Mouse (Mus musculus) right cerebral cortex, adult 2 months (tissue): ENCODE measurements at regions not wholly inside any gene's neighbourhood (a gene's known extent, or its start where the extent isn't known, plus 50 kb on each side); places are given as distances from the start of the nearest gene placed in this dataset.

Experiments used
- DNase-seq, 2 experiments: peaks; one replicate each; pipeline ENCODE4 v3.0.0; 2021 to 2022; ENCODE audit warnings: low spot score in 2 of 2

- no peak for DNase-seq
Measured at GRCm38 (mm10) chr14:79929451-79929850, 54.4 kb upstream of the Olfm4 start.

GRCm38 (mm10) chr14:79927161-79927560 lies 56.7 kb upstream of the Olfm4 start:
- DNase-seq: no peak

- DNase-seq: peak; percentile 13 to 14
Measured at GRCm38 (mm10) chr14:79916960-79917848, 66.7 kb upstream of the Olfm4 start.

DNA sequence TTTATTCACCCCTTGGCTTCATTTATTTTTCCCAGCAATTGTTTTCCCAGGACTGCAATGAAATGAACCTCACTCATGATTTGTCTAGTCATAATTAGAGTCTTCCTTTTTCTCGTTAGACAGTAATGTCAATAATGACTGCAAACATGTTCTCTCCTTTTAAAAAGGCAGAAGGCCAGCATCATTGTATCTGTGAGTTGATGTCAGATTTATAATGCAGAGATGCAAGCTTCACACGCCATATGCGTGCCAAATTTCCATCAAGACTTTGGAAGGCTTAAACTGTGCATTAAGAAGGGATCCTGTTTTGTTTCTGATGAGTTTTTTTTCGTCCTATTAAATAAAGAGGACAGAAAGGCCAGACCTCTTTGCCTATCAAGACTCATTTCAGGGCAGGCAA lies 68.9 kb upstream of the Olfm4 start:
- DNase-seq: no peak

- no peak for DNase-seq
Measured at GRCm38 (mm10) chr14:79913315-79913714, 70.6 kb upstream of the Olfm4 start.

DNA sequence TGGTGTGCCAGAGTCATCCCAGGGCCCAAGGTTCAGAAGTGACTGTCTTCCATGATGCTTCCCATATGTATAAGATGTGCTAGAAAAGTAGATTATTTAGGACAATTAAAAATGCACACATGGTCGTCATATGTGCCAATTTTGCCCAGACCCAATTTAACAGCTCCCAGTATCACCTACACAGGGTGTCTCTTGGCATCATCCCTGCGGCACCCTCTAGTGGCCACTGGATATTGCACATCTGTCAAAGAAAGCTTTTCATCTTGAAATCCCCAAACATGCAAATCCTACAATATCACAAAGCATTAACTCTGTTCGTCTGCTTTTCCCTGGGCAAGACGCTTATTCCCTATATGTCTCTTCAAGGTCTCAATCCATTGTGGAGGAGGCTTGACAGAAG lies 71.3 kb upstream of the Olfm4 start:
- DNase-seq: peak; percentile 83 to 84

- DNase-seq: no peak
Measured at GRCm38 (mm10) chr14:79907761-79908160, 76.1 kb upstream of the Olfm4 start.

DNA sequence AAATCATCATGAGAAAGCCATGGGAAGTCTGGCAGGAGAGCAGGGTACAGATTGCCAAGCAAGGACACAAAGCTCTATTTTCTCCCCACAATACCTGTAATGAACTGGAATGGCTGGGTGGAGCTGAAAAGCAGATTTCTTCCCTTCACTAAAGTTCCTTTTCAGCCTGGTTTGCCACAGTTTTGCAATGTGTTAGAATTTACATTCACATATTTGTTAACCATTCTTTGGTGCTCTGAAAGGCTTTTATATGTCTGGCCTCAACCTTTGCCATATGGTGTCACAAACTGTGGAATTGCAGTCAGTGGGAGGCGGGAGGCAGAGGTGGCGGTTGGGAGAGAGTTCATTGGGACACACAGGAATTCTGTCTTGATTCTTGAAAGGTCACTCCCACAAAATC lies 78.3 kb upstream of the Olfm4 start:
- no peak for DNase-seq

DNA sequence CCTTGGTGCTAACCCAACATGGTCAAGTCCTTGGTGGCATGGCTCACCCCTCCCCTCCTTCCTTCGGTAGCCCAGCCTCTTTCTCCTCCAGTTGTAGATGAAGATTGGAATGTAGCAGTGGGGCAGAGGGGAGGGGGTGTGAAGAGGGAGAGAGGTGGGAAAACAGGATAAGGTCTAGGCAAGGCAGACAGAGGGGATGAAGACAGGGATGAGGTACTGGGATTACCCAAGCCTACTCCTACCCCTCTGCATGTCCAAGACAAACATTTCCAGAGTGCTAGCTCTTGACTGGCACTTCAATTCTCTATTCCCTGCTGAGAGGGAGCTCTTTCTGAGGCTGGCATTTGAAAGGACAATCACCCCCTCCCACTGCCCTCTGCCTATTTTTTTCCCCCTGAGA lies 81.5 kb upstream of the Olfm4 start:
- DNase-seq: no peak

GRCm38 (mm10) chr14:79898240-79898639 lies 85.6 kb upstream of the Olfm4 start:
- DNase-seq: no peak

GRCm38 (mm10) chr14:79893241-79893640 lies 90.6 kb upstream of the Olfm4 start:
- DNase-seq: no peak

- no peak for DNase-seq
Measured at GRCm38 (mm10) chr14:79890682-79891081, 93.2 kb upstream of the Olfm4 start.

- DNase-seq: no peak
Measured at GRCm38 (mm10) chr14:79890280-79890679, 93.6 kb upstream of the Olfm4 start.

GRCm38 (mm10) chr14:79883487-79883886 lies 100.4 kb upstream of the Olfm4 start:
- DNase-seq: no peak

DNA sequence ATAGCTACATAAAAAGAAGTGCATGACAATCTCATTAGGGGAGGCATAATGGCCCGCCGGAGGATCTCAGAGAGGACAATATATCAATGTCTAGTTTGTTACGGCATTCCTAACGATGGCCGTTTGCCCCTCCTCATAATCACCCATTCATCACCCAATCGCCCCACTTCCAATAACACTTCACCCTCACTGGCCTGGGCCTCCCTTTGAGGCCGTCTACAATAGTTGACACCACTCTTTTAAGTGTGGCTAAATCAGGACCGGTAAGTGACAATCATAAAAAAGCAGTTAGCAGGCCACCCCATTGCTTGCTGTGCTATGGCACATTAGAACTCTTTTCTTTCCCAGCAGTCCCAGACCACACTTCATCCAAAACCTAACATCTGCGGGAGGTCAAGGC lies 102.2 kb upstream of the Olfm4 start:
- no peak for DNase-seq

GRCm38 (mm10) chr14:79880065-79880755 lies 103.7 kb upstream of the Olfm4 start:
- no peak for DNase-seq

DNA sequence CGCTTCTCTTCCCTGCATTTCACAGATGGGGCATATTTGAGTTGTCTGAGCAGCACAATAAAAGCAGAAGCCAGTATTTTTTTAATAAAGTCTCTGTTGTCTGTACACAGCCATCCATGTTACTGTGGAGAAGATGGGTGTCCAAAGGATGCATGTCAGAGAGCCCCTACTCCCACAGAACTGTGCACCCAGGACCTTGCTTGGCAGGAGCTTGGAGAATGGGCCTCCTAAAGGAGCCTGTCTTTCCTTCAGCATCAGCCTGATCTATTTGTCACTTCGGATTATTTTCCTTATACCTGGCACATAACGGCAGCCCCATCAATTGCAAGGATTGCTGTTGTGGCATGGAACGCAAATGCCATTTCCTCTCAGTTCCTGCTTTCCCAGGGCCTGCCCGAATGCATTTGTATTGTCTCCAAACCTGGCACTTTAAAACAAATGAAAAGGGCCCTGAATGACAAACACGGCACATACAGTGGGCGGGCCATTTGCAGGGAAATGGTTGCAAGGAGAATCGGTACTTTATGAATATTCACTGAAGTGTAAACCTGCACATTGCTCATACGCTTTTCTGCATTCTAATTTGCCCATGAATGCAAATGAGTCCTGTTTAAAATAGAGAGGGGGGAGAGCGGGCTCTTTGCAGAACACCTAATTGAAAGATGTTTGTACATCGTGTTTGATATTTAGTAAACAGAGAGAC lies 104.4 kb upstream of the Olfm4 start:
- DNase-seq: no peak

DNA sequence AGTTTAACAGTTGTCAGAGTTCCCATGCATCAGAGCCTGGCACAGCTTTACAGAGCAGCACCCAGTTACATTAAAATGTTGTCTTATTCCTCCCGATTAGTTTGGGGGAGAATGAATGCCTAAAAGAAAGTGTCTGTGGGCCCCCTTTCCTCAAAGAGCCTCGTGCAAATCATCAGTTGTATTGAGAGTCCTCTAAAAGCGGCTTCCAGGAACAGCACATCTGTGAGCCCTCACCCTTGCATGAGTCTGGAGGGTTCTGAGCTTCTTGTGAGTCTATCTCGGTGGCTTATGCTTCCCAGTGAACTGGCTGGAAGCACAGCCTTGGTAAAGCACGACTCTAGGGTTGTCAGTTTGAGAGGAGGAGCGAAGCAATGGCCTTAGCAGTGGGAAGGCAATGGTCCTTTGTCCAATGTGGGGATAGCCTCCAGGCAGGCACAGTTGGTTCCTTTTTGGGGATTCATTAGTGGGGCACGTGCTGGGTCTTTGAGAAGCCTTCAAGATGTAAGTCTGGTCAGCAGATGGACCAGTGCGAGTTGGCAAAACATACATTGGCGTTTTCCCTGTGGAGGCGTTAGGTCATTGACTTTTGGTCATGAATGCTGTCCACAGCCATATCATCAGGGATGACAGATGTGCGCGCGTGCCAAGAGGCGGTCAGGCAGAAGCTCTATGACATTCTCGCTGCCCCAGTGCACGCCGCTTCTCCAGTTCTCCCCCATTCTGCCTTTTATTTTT lies 105.4 kb upstream of the Olfm4 start:
- DNase-seq: no peak

GRCm38 (mm10) chr14:79873062-79873461 lies 102.0 kb upstream of the Pcdh8 start:
- no peak for DNase-seq

GRCm38 (mm10) chr14:79872430-79872829 lies 101.3 kb upstream of the Pcdh8 start:
- no peak for DNase-seq

- no peak for DNase-seq
Measured at GRCm38 (mm10) chr14:79869325-79869724, 98.2 kb upstream of the Pcdh8 start.

- no peak for DNase-seq
Measured at GRCm38 (mm10) chr14:79856245-79856644, 85.1 kb upstream of the Pcdh8 start.
